Mouse (Mus musculus): ENCODE measurements around the gene Arl11. TPM values are rescaled to one million over a fixed set of nuclear protein-coding genes. Genes with fewer than 3 reads are reported as not detected.
"Not testable (repeated sequence)": the region's sequence is repeated elsewhere in the genome, so short reads cannot be mapped to it uniquely, and the experiment has no call there.

Arl11 gene
- polyA plus RNA-seq, 1 experiment: not detected

GRCm38 (mm10) chr14:61321200-61321599 lies 11.6 kb downstream of the Arl11 start:
- Histone ChIP-seq H3K27me3 (ENCODE audit: control insufficient read depth, insufficient read depth, low read length, poor library complexity, severe bottlenecking) (no peaks in the 10 kb centered on the region), H3K9me3 (replicated peaks; ENCODE audit: control insufficient read depth, insufficient read depth, low read length, poor library complexity, severe bottlenecking) (no peaks in the 10 kb centered on the region), H3K27ac (ENCODE audit: insufficient read depth, low read length) (no peak overlapping the region), H3K36me3 (ENCODE audit: control insufficient read depth, insufficient read depth, low read length, poor library complexity, severe bottlenecking) (no peaks in the 10 kb centered on the region), H3K9ac (ENCODE audit: low read depth, poor library complexity, severe bottlenecking) (no peak overlapping the region), H3K4me1 (ENCODE audit: control insufficient read depth, insufficient read depth, low read length) (no peaks in the 10 kb centered on the region), H3K4me3 (ENCODE audit: low read depth, low read length) (no peak overlapping the region)
- no peak for TF ChIP-seq CTCF (IDR thresholded peaks at IDR 0.05; ENCODE audit: low read depth, low read length)
- TF ChIP-seq POLR2A (IDR thresholded peaks at IDR 0.05; ENCODE audit: insufficient read depth, low read length): no peak
- TF ChIP-seq EP300 (IDR thresholded peaks at IDR 0.05; ENCODE audit: insufficient read depth, low read depth, low read length): no peak

GRCm38 (mm10) chr14:61322740-61323139 lies 13.2 kb downstream of the Arl11 start:
- Histone ChIP-seq H3K27ac (ENCODE audit: insufficient read depth, low read length) (no peak overlapping the region), H3K9ac (ENCODE audit: low read depth, poor library complexity, severe bottlenecking) (no peak overlapping the region), H3K27me3 (ENCODE audit: control insufficient read depth, insufficient read depth, low read length, poor library complexity, severe bottlenecking) (no peaks in the 10 kb centered on the region), H3K4me3 (ENCODE audit: low read depth, low read length) (no peak overlapping the region), H3K4me1 (ENCODE audit: control insufficient read depth, insufficient read depth, low read length) (peaks cover 2% of the 10 kb centered on the region), H3K36me3 (ENCODE audit: control insufficient read depth, insufficient read depth, low read length, poor library complexity, severe bottlenecking) (no peaks in the 10 kb centered on the region), H3K9me3 (replicated peaks; ENCODE audit: control insufficient read depth, insufficient read depth, low read length, poor library complexity, severe bottlenecking) (no peaks in the 10 kb centered on the region)
- TF ChIP-seq POLR2A (IDR thresholded peaks at IDR 0.05; ENCODE audit: insufficient read depth, low read length): no peak

GRCm38 (mm10) chr14:61327007-61327406 lies 17.5 kb downstream of the Arl11 start:
- not testable (repeated sequence) for H3K9me3 ChIP-seq (replicated peaks; ENCODE audit: control insufficient read depth, insufficient read depth, low read length, poor library complexity, severe bottlenecking); H3K36me3 ChIP-seq (ENCODE audit: control insufficient read depth, insufficient read depth, low read length, poor library complexity, severe bottlenecking); H3K27ac ChIP-seq (ENCODE audit: insufficient read depth, low read length); H3K4me1 ChIP-seq (ENCODE audit: control insufficient read depth, insufficient read depth, low read length); H3K27me3 ChIP-seq (ENCODE audit: control insufficient read depth, insufficient read depth, low read length, poor library complexity, severe bottlenecking); H3K9ac ChIP-seq (ENCODE audit: low read depth, poor library complexity, severe bottlenecking); H3K4me3 ChIP-seq (ENCODE audit: low read depth, low read length)
- peak; percentile 42 for TF ChIP-seq CTCF (IDR thresholded peaks at IDR 0.05; ENCODE audit: low read depth, low read length)

GRCm38 (mm10) chr14:61327618-61328450 lies 18.3 kb downstream of the Arl11 start:
- no peak overlapping the region for H3K9ac ChIP-seq (ENCODE audit: low read depth, poor library complexity, severe bottlenecking)
- peaks cover 2% of the 10 kb centered on the region for H3K4me1 ChIP-seq (ENCODE audit: control insufficient read depth, insufficient read depth, low read length)
- H3K36me3 ChIP-seq (ENCODE audit: control insufficient read depth, insufficient read depth, low read length, poor library complexity, severe bottlenecking): no peaks in the 10 kb centered on the region
- TF ChIP-seq CTCF (IDR thresholded peaks at IDR 0.05; ENCODE audit: low read depth, low read length): no peak
- H3K27me3 ChIP-seq (ENCODE audit: control insufficient read depth, insufficient read depth, low read length, poor library complexity, severe bottlenecking): no peaks in the 10 kb centered on the region
- H3K9me3 ChIP-seq (replicated peaks; ENCODE audit: control insufficient read depth, insufficient read depth, low read length, poor library complexity, severe bottlenecking): no peaks in the 10 kb centered on the region
- H3K27ac ChIP-seq (ENCODE audit: insufficient read depth, low read length): no peak overlapping the region
- no peak overlapping the region for H3K4me3 ChIP-seq (ENCODE audit: low read depth, low read length)

GRCm38 (mm10) chr14:61330591-61330990 lies 21.0 kb downstream of the Arl11 start:
- no peaks in the 10 kb centered on the region for H3K27me3 ChIP-seq (ENCODE audit: control insufficient read depth, insufficient read depth, low read length, poor library complexity, severe bottlenecking)

GRCm38 (mm10) chr14:61330996-61331561 lies 21.5 kb downstream of the Arl11 start:
- Histone ChIP-seq H3K36me3 (ENCODE audit: control insufficient read depth, insufficient read depth, low read length, poor library complexity, severe bottlenecking) (no peaks in the 10 kb centered on the region), H3K27ac (ENCODE audit: insufficient read depth, low read length) (no peak overlapping the region), H3K4me1 (ENCODE audit: control insufficient read depth, insufficient read depth, low read length) (peaks cover 2% of the 10 kb centered on the region), H3K9me3 (replicated peaks; ENCODE audit: control insufficient read depth, insufficient read depth, low read length, poor library complexity, severe bottlenecking) (no peaks in the 10 kb centered on the region), H3K4me3 (ENCODE audit: low read depth, low read length) (peak overlapping the region; percentile 16; the same call in 1 of the 2 replicates), H3K9ac (ENCODE audit: low read depth, poor library complexity, severe bottlenecking) (0 out of 2 replicates have a peak overlapping the region, but pooled peaks have one; percentile 17), H3K27me3 (ENCODE audit: control insufficient read depth, insufficient read depth, low read length, poor library complexity, severe bottlenecking) (no peaks in the 10 kb centered on the region)
- TF ChIP-seq CTCF (IDR thresholded peaks at IDR 0.05; ENCODE audit: low read depth, low read length) (peak; percentile 69), EP300 (IDR thresholded peaks at IDR 0.05; ENCODE audit: insufficient read depth, low read depth, low read length) (no peak)

More at GRCm38 (mm10) chr14:61330591-61330990, 21.0 kb downstream of the Arl11 start:
- no peaks in the 10 kb centered on the region for H3K36me3 ChIP-seq (ENCODE audit: control insufficient read depth, insufficient read depth, low read length, poor library complexity, severe bottlenecking)
- peak overlapping the region; percentile 6; the same call in 1 of the 2 replicates for H3K4me3 ChIP-seq (ENCODE audit: low read depth, low read length)
- H3K9me3 ChIP-seq (replicated peaks; ENCODE audit: control insufficient read depth, insufficient read depth, low read length, poor library complexity, severe bottlenecking): no peaks in the 10 kb centered on the region
- TF ChIP-seq POLR2A (IDR thresholded peaks at IDR 0.05; ENCODE audit: insufficient read depth, low read length) (no peak), CTCF (IDR thresholded peaks at IDR 0.05; ENCODE audit: low read depth, low read length) (no peak), EP300 (IDR thresholded peaks at IDR 0.05; ENCODE audit: insufficient read depth, low read depth, low read length) (no peak)
- 0 out of 2 replicates have a peak overlapping the region, but pooled peaks have one; percentile 17 for H3K9ac ChIP-seq (ENCODE audit: low read depth, poor library complexity, severe bottlenecking)
- H3K27ac ChIP-seq (ENCODE audit: insufficient read depth, low read length): no peak overlapping the region
- H3K4me1 ChIP-seq (ENCODE audit: control insufficient read depth, insufficient read depth, low read length): peaks cover 2% of the 10 kb centered on the region
